Mouse (Mus musculus): ENCODE measurements around the gene Tekt3.

DNA sequence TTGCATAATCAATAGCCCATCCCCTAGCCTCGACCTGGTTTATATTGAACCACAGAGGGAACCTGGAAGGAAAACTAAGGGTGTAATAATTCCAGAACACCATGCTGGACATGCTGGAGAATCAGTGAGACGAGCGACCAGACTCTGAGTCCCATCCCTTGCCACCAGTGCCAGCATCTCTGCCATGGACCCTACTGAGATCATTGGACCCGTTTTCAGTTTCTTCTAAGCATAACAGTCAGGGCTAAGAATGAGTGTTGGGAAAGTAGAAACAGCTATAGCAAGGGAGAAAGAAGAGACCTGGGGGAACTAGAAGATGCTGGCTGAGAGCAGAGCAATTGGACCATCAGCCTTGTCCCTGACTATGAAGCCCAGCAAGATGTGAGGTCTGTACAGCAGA lies 66.1 kb downstream of the Tekt3 start:
- no peak for TF ChIP-seq CHD2 (IDR thresholded peaks at IDR 0.05; ENCODE audit: low read depth, low read length)
- no peak for TF ChIP-seq ZC3H11A (IDR thresholded peaks at IDR 0.05; ENCODE audit: borderline replicate concordance, low read depth, low read length)
- TF ChIP-seq HCFC1 (IDR thresholded peaks at IDR 0.05; ENCODE audit: borderline replicate concordance, insufficient read depth, low read length), result no peak

Measured in ES-E14 (cell line).